Mouse (Mus musculus) lung, postnatal 0 days (tissue): ENCODE results near the gene Tex12.

Source experiments
- CTCF ChIP-seq: IDR thresholded peaks from 2 replicates; pipeline ENCODE4 v1.5.1; 2016; ENCODE audit warnings: antibody characterized with exemption, mild to moderate bottlenecking
- EP300 ChIP-seq: IDR thresholded peaks from 2 replicates; pipeline ENCODE4 v1.6.1; 2016; ENCODE audit warnings: antibody characterized with exemption, mild to moderate bottlenecking, control low read depth

GRCm38 (mm10) chr9:50567372-50567771 lies 6.2 kb upstream of the Tex12 start:
- TF ChIP-seq CTCF = no peak
- no peak for TF ChIP-seq EP300
